8 mouse cellular contexts compared by ENCODE assay signal in genomic region chr2:31255952-31256938, GRCm38 (mm10). TPM values are rescaled to one million over a fixed set of nuclear protein-coding genes. Genes with fewer than 3 reads are reported as not detected.
DNase-seq lines count a peak whose midpoint lies in the region; ATAC-seq and TF ChIP-seq lines count a peak whose summit lies in the region.

No protein-coding gene starts in this region.

- H3K4me2 ChIP-seq in intestine, postnatal 0 days (replicated peaks; ENCODE audit: low read depth) = peak overlapping the region; percentile 41
- H3K4me2 ChIP-seq in limb, embryonic 14.5 days (replicated peaks; ENCODE audit: low read depth, low read length, severe bottlenecking) = peak overlapping the region; percentile 30
- no peak overlapping the region; the same call in 1 of the 2 replicates for H3K4me2 ChIP-seq in midbrain, embryonic 15.5 days

- 0 out of 2 replicates have a peak overlapping the region, but pooled peaks have one; percentile 31 for H3K9ac ChIP-seq in intestine, postnatal 0 days (ENCODE audit: low read depth, low read length)
- 0 out of 2 replicates have a peak overlapping the region, but pooled peaks have one; percentile 1 for H3K9ac ChIP-seq in limb, embryonic 14.5 days (ENCODE audit: low read depth, low read length, severe bottlenecking)
- no peak overlapping the region for H3K9ac ChIP-seq in midbrain, embryonic 15.5 days

- peak; percentile 82 for TF ChIP-seq CTCF in intestine, postnatal 0 days (IDR thresholded peaks at IDR 0.05; ENCODE audit: low read depth)

- H3K4me1 ChIP-seq in intestine, postnatal 0 days (replicated peaks; ENCODE audit: control insufficient read depth, insufficient read depth, low read length) = peaks cover 15% of the 10 kb centered on the region; the same call in 1 of the 2 replicates
- peaks cover 42% of the 10 kb centered on the region for H3K4me1 ChIP-seq in limb, embryonic 14.5 days (ENCODE audit: control insufficient read depth, insufficient read depth, low read length)
- peaks cover 62% of the 10 kb centered on the region for H3K4me1 ChIP-seq in midbrain, embryonic 15.5 days

- H3K27me3 ChIP-seq in intestine, postnatal 0 days (replicated peaks; ENCODE audit: control insufficient read depth, insufficient read depth, low read length) = no peaks in the 10 kb centered on the region
- H3K27me3 ChIP-seq in limb, embryonic 14.5 days (ENCODE audit: control insufficient read depth, insufficient read depth, low read length) = no peaks in the 10 kb centered on the region
- H3K27me3 ChIP-seq in midbrain, embryonic 15.5 days (replicated peaks) = no peaks in the 10 kb centered on the region

- peak; percentile 80 for DNase-seq in layer of hippocampus, adult 11-12 months (ENCODE audit: low spot score)
- DNase-seq in layer of hippocampus, adult 9-10 months (ENCODE audit: low spot score) = no peak
- DNase-seq in embryo, embryonic 10 days (ENCODE audit: low spot score) = peak; percentile 82
- DNase-seq in heart, adult 11 months = peak; percentile 97
- peak; percentile 69 for DNase-seq in limb, embryonic 14.5 days (ENCODE audit: low spot score)
- peak; percentile 50 to 66 for DNase-seq in spleen, postnatal 14 days (ENCODE audit: low spot score in 2 of 2)

- 20% methylated on average over 21 of the region's 21 CpGs for WGBS in intestine, postnatal 0 days
- WGBS in limb, embryonic 14.5 days = 19% methylated on average over 21 of the region's 21 CpGs
- WGBS in midbrain, embryonic 15.5 days = 19% methylated on average over 21 of the region's 21 CpGs

- no peaks in the 10 kb centered on the region for H3K36me3 ChIP-seq in intestine, postnatal 0 days (ENCODE audit: control insufficient read depth, insufficient read depth)
- H3K36me3 ChIP-seq in limb, embryonic 14.5 days (ENCODE audit: control insufficient read depth, insufficient read depth, low read length) = no peaks in the 10 kb centered on the region
- no peaks in the 10 kb centered on the region for H3K36me3 ChIP-seq in midbrain, embryonic 15.5 days (replicated peaks)

- H3K27ac ChIP-seq in intestine, postnatal 0 days (ENCODE audit: low read depth, low read length) = peak overlapping the region; percentile 54
- peak overlapping the region; percentile 76 for H3K27ac ChIP-seq in limb, embryonic 14.5 days (replicated peaks; ENCODE audit: low read depth, low read length)
- peak overlapping the region; percentile 48; the same call in 1 of the 2 replicates for H3K27ac ChIP-seq in midbrain, embryonic 15.5 days

- TF ChIP-seq POLR2A in limb, embryonic 14.5 days (IDR thresholded peaks at IDR 0.05; ENCODE audit: borderline replicate concordance, extremely low read depth, insufficient read depth, insufficient read length) = no peak

- H3K4me3 ChIP-seq in intestine, postnatal 0 days (ENCODE audit: low read depth, low read length) = no peak overlapping the region
- no peak overlapping the region for H3K4me3 ChIP-seq in limb, embryonic 14.5 days (replicated peaks; ENCODE audit: low read length)
- H3K4me3 ChIP-seq in midbrain, embryonic 15.5 days = no peak overlapping the region

- ATAC-seq in intestine, postnatal 0 days = peak; percentile 67
- ATAC-seq in limb, embryonic 14.5 days (ENCODE audit: low FRiP score, low read depth) = peak; percentile 45; the same call in 1 of the 2 replicates
- no peak for ATAC-seq in midbrain, embryonic 15.5 days (replicated peaks)

- no peaks in the 10 kb centered on the region for H3K9me3 ChIP-seq in intestine, postnatal 0 days (ENCODE audit: control insufficient read depth)
- H3K9me3 ChIP-seq in limb, embryonic 14.5 days (ENCODE audit: control insufficient read depth, low read length) = no peaks in the 10 kb centered on the region
- no peaks in the 10 kb centered on the region for H3K9me3 ChIP-seq in midbrain, embryonic 15.5 days

RNA-seq across cellular contexts. Expression of gene Ncs1, which starts 10.6 kb away (rescaled TPM):
- polyA plus RNA-seq in intestine, postnatal 0 days (2015; fragmentation: Nextera tagmentation; extraction: Ambion mirVana) = 8.4 and 8.5 TPM in 2 replicates
- 20.5 and 27.3 TPM in 2 replicates for polyA plus RNA-seq in limb, embryonic 14.5 days (2012; rRNA removed)
- polyA plus RNA-seq in limb, embryonic 14.5 days (2014; fragmentation: Nextera tagmentation; extraction: Ambion mirVana) = 45.1 and 46.2 TPM in 2 replicates
- 172 and 183 TPM in 2 replicates for polyA plus RNA-seq in midbrain, embryonic 15.5 days (2015; fragmentation: Nextera tagmentation; extraction: Ambion mirVana)

RNA-seq across cellular contexts. Expression of gene Hmcn2, which starts 58.0 kb away (rescaled TPM):
- 5.5 and 8.1 TPM in 2 replicates for polyA plus RNA-seq in intestine, postnatal 0 days (2015; fragmentation: Nextera tagmentation; extraction: Ambion mirVana)
- polyA plus RNA-seq in limb, embryonic 14.5 days (2012; rRNA removed) = 0.56 and 0.70 TPM in 2 replicates
- 0.12 and 0.23 TPM in 2 replicates for polyA plus RNA-seq in limb, embryonic 14.5 days (2014; fragmentation: Nextera tagmentation; extraction: Ambion mirVana)
- polyA plus RNA-seq in midbrain, embryonic 15.5 days (2015; fragmentation: Nextera tagmentation; extraction: Ambion mirVana) = 0.18 and 0.32 TPM in 2 replicates
